Mouse (Mus musculus) CD8-positive naive resting alpha-beta T cell, adult 2 months (primary cell): ENCODE measurements around the gene Scp2.
"Not testable (repeated sequence)": the region's sequence is repeated elsewhere in the genome, so short reads cannot be mapped to it uniquely, and the experiment has no call there.

Experiments used
- DNase-seq, 2 experiments: peaks; one replicate each; pipeline ENCODE4 v3.0.0; 2022; ENCODE audit warnings: low read depth in 2 of 2, low spot score in 2 of 2

Scp2 gene

DNA sequence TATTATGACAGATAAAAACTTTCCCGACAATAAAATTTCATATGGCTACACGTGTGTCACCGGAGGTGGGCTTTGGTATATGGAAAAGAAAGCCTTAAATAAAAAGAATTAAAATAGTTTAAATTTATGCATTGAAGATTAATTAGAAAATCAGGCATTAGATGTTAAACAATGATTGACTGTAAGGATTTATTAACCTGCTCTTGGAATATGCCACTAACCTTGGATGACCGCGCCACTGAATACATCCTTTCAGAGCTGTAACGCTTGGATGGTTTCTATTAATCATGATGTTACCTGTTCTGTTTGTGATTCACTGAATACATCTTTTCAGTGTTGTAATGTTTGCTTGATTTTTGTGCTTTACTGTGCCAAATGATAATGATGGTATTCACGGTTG lies 35.1 kb downstream of the Scp2 start:
- no peak for DNase-seq

DNA sequence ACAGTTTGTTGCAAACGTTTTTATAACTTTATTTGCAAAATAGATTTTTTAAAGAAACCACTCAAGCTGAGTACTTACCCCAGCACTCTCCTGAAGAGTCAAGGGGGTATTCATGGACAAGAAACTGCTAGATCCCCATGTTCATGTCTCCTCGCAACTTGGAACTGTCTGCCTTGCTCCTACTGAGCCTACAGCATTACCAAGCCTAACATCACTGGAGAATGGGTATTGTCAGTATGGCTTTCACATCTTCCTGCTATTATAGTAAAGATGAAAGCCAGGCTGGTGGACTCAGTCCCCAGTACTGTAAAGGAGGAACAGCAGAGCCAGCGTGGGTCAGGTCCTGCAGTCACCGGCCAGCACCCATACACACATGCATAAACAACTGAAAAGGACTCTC lies 48.5 kb downstream of the Scp2 start, which contains the start of gene Podn:
TSS of gene Podn (minus strand) at position 101 of the 400 bp plus-strand sequence.
- DNase-seq, result no peak

GRCm38 (mm10) chr4:108092741-108093397 lies 51.9 kb downstream of the Scp2 start:
- DNase-seq, result no peak

DNA sequence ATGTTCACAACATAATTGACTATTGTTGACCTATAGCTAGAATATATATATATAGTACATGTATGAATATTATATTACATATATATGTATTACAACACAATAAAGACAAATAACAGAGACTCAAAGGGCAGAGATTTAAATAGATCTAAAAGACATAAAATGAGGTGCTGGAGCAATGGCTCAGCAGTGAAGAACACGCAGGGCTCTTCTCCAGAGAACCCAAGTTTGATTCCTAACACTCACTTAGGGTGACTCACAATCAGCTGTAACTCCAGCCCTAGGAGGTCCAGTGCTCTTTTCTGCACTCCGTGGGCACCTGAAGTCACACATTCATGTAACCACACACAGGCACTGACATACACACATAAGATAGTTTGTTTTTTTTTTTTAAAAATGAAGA lies 60.8 kb downstream of the Scp2 start:
- no peak for DNase-seq

GRCm38 (mm10) chr4:108083032-108083735 lies 61.6 kb downstream of the Scp2 start:
- DNase-seq, result no peak

- peak in 1 of 2 experiments; percentile 19 for DNase-seq
Measured at GRCm38 (mm10) chr4:108082401-108082806, 62.4 kb downstream of the Scp2 start.

GRCm38 (mm10) chr4:108080876-108081275 lies 63.9 kb downstream of the Scp2 start:
- peak in 1 of 2 experiments; percentile 19 for DNase-seq

- no peak for DNase-seq
Measured at GRCm38 (mm10) chr4:108079762-108080161, 65.0 kb downstream of the Scp2 start.

- not testable (repeated sequence) for DNase-seq
Measured at GRCm38 (mm10) chr4:108079191-108079590, 65.6 kb downstream of the Scp2 start.

GRCm38 (mm10) chr4:108077224-108077955 lies 67.4 kb downstream of the Scp2 start:
- no peak for DNase-seq

DNA sequence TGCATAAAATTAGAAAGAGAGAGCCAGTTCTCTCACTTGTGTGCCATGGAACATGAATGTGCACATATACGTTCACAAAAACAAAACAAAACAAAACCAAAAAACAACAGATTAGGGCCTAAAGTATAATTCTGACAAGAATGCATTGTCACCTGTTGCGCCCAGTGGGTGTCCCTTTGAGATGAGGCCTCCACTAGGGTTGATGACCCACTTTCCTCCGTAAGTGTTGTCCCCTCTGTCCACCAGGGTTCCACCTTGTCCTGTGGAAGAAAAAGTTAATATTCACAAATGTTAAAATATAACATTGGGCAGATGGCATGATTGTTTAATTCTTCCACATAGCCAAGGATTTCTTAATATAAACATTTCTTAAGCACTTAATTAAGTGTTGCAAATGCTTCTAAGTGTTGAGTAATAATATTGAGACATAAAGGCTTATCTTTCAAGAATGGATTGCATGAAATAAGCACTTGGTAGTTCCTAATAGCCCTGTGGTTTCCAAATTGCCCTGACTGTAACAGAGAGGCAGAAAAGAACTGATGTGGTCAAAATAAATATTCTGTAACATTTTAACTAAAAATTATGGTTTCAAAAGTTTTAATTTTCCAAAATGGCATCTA lies 70.5 kb downstream of the Scp2 start:
- DNase-seq, result no peak

DNA sequence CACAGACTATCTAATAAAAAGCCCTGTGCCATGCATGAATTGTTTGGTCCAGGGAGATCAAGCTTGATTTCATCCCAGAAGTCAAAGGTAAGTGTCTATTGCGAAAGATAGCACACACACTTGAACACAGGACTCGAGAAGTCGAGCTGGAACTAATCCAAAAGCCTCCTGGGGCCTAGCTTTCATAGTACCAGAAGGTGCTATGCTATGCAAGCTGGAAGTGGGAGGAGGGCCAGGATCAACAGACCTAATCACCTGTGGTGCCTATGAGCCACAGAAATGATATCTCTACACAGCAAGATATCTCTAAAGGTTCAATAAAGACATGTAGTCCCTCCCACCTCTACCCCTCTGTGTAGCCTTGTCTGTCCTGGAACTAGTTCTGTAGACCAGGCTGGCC lies 72.7 kb downstream of the Scp2 start:
- DNase-seq, result no peak

DNA sequence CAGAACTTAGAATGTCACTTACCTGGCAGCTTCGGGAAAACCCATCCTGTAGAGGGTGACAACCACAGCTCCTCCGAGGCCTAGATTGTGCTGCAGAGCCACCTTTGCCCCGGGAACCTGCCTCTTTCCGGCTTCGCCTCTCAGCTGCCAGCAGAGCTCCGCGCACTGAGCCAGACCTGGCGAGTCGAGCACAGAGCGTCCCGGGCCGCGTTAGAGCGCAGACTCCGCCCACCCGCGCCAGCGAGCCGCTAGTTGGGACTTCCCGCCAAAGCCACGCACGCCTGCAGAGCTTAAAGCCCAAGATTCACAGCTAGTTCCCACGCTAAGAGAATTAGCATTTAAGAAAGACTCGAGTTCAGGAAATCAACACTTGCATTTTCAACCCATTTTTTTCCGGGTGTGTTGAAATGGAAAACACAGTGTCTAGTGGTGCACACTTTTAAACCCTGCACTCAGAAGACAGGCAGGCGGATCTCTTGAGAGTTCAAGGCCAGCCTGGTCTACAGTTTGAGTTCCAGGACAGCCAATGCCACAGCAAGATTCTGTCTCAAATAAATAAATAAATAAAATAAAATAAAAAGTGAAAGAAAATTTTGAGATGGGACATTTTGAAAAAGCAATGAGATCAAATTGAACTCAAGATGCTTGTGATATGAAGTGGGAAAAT lies 73.4 kb downstream of the Scp2 start:
- peak; percentile 93 to 94 for DNase-seq

- DNase-seq, result no peak
Measured at GRCm38 (mm10) chr4:108070723-108071122, 74.1 kb downstream of the Scp2 start.

- DNase-seq, result no peak
Measured at GRCm38 (mm10) chr4:108070286-108070685, 74.5 kb downstream of the Scp2 start.

DNA sequence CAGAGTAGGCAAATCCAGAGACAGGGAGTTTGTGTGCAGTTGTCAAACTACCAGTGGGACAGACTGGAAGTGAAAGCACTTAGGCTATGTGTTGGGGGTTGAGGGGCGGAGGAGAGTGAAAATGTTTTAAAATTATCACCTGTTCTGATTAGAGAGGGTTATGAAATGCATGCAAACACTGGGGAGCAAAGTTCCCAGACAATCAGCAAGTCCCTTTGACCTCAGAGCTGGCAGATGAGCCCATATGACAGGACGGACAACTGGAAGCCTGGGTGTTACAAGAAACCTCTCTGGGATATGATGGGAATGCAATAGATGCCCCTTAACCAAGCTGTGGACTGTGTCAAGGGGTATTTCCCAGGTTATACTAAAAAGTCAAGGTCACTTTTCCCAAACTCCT lies 76.7 kb downstream of the Scp2 start:
- no peak for DNase-seq

GRCm38 (mm10) chr4:108067261-108067660 lies 77.5 kb downstream of the Scp2 start:
- no peak for DNase-seq

DNA sequence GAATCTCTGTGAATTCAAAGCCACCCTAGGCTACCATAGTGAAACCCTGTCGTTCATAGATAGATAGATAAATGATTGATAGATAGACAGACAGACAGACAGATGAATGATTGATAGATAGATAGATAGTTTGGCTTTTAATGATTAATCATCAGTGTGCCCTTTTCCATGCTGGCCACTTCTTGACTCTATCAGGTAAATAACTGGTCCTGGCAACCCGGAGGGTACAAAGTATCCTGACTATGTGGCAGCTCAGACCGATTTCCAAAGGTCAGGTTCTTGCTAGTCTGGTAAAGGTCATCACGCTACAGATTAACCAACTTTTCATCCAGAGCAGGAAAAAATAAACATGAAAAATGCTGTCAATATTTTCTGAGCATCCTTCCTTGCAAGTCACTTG lies 78.2 kb downstream of the Scp2 start:
- DNase-seq, result no peak

GRCm38 (mm10) chr4:108065176-108065844 lies 79.5 kb downstream of the Scp2 start:
- no peak for DNase-seq

DNA sequence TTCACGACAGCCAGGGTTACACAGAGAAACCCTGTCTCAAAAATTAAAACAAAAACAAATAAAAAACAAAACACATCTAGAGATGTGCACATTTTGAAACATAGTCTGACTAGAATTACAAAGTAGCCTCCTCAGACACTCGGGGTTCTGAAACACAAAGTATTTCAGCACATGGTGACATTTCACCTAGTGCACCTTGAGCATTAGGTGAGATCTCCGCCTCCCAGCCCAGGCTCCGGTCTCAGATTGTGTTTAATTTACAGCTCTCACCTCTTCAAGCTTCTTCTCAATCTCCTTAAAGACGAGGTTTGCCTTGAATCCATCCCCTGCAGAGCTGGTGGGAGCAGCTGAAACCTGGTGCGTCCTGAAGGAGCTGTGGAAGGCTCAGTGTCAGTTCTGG lies 81.2 kb downstream of the Scp2 start:
- DNase-seq, result no peak

DNA sequence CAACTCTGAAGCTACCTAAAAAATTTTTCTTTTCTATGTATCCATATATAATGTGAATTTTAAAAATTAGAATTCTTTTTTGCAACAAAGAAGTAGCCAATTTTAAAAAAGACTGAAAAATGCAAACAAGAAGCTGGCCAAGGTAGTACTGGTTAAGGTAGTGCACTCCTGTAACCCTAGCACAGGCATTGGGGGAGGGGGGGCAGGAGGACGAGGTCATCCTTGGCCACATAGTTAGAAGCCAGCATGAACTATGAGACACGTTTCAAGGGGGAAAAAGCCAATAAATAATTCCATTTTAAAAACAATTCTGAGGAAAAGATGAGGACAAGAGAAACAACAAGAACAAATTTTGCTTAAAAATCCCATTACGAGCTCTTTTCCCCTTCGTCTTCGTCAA lies 82.3 kb downstream of the Scp2 start:
- DNase-seq, result no peak
